ENCODE assay signal across 8 mouse cellular contexts in the genomic region with DNA sequence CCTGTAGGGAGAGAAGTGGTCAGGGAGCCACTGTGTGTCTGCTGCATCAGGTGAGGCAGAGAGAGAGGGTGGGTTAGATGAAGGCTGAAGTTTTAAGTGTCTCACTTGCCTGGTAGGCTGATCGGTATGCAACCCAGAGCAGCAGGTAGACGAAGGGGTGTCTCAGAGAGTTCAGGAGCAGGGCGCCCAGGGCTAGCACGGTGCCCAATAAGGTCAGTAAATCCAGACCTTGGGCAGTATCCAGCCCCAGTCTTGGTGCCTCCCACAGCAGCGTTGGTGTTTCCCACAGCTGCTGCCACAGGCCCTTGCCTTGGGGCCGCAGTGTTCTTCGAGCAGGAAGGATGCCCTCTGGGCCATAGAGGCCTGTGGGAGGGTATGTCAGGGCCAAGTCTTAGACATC. TPM values are rescaled to one million over a fixed set of nuclear protein-coding genes. Genes with fewer than 3 reads are reported as not detected.
A peak's percentile ranks its signal among the peaks of the same experiment; 100 is the strongest.
DNase-seq lines count a peak whose midpoint lies in the region; ATAC-seq and TF ChIP-seq lines count a peak whose summit lies in the region.

No protein-coding gene starts in this region.

- WGBS in heart, embryonic 10.5 days = 83% methylated on average over 7 of the region's 7 CpGs
- WGBS in forebrain, embryonic 15.5 days = 83% methylated on average over 7 of the region's 7 CpGs
- 76% methylated on average over 7 of the region's 7 CpGs for WGBS in liver, postnatal 0 days (ENCODE audit: insufficient replicate concordance)

- no peak for ATAC-seq in forebrain, embryonic 15.5 days (replicated peaks)
- no peak for ATAC-seq in liver, postnatal 0 days

- no peaks in the 10 kb centered on the region for H3K27me3 ChIP-seq in heart, embryonic 10.5 days (ENCODE audit: insufficient read depth, poor library complexity, severe bottlenecking)
- no peaks in the 10 kb centered on the region for H3K27me3 ChIP-seq in ES-Bruce4 (ENCODE audit: control insufficient read depth, insufficient read depth, low read length, poor library complexity, severe bottlenecking)
- H3K27me3 ChIP-seq in forebrain, embryonic 15.5 days = no peaks in the 10 kb centered on the region
- H3K27me3 ChIP-seq in liver, postnatal 0 days (ENCODE audit: insufficient read depth, low read length) = no peaks in the 10 kb centered on the region

- TF ChIP-seq EP300 in ES-Bruce4 (IDR thresholded peaks at IDR 0.05; ENCODE audit: insufficient read depth, low read depth, low read length) = no peak
- TF ChIP-seq EP300 in liver, postnatal 0 days (IDR thresholded peaks at IDR 0.05; ENCODE audit: low read depth) = no peak

- TF ChIP-seq CTCF in ES-Bruce4 (IDR thresholded peaks at IDR 0.05; ENCODE audit: low read depth, low read length) = no peak
- no peak for TF ChIP-seq CTCF in liver, postnatal 0 days (IDR thresholded peaks at IDR 0.05; ENCODE audit: low read depth)

- no peaks in the 10 kb centered on the region for H3K9me3 ChIP-seq in heart, embryonic 10.5 days
- no peaks in the 10 kb centered on the region for H3K9me3 ChIP-seq in ES-Bruce4 (replicated peaks; ENCODE audit: control insufficient read depth, insufficient read depth, low read length, poor library complexity, severe bottlenecking)
- H3K9me3 ChIP-seq in forebrain, embryonic 15.5 days = no peaks in the 10 kb centered on the region
- H3K9me3 ChIP-seq in liver, postnatal 0 days (ENCODE audit: low read length) = no peaks in the 10 kb centered on the region

- H3K36me3 ChIP-seq in heart, embryonic 10.5 days = peaks cover 51% of the 10 kb centered on the region
- peaks cover 4% of the 10 kb centered on the region; the same call in 1 of the 2 replicates for H3K36me3 ChIP-seq in ES-Bruce4 (ENCODE audit: control insufficient read depth, insufficient read depth, low read length, poor library complexity, severe bottlenecking)
- peaks cover 28% of the 10 kb centered on the region for H3K36me3 ChIP-seq in forebrain, embryonic 15.5 days
- H3K36me3 ChIP-seq in liver, postnatal 0 days (replicated peaks; ENCODE audit: insufficient read depth, low read length) = peaks cover 36% of the 10 kb centered on the region

- TF ChIP-seq POLR2A in ES-Bruce4 (IDR thresholded peaks at IDR 0.05; ENCODE audit: insufficient read depth, low read length) = no peak

- peaks cover 34% of the 10 kb centered on the region for H3K4me1 ChIP-seq in heart, embryonic 10.5 days
- H3K4me1 ChIP-seq in ES-Bruce4 (ENCODE audit: control insufficient read depth, insufficient read depth, low read length) = peaks cover 2% of the 10 kb centered on the region
- H3K4me1 ChIP-seq in forebrain, embryonic 15.5 days = peaks cover 37% of the 10 kb centered on the region
- H3K4me1 ChIP-seq in liver, postnatal 0 days (ENCODE audit: insufficient read depth) = peaks cover 21% of the 10 kb centered on the region

- H3K4me3 ChIP-seq in heart, embryonic 10.5 days = peak overlapping the region; percentile 77
- H3K4me3 ChIP-seq in ES-Bruce4 (ENCODE audit: low read depth, low read length) = peak overlapping the region; percentile 82
- H3K4me3 ChIP-seq in forebrain, embryonic 15.5 days = peak overlapping the region; percentile 62
- peak overlapping the region; percentile 91 for H3K4me3 ChIP-seq in liver, postnatal 0 days (ENCODE audit: low read depth, low read length)

- DNase-seq in heart, embryonic 10.5 days (ENCODE audit: low spot score) = no peak
- DNase-seq in heart, adult 9 months (ENCODE audit: low spot score in 2 of 2) = no peak
- peak; percentile 21 for DNase-seq in liver, postnatal 0 days
- DNase-seq in right cerebral cortex, adult 2 months (ENCODE audit: low spot score in 2 of 2) = no peak
- no peak for DNase-seq in cerebellum, adult 9-10 months
- no peak for DNase-seq in ovary, adult 18-20 months (ENCODE audit: low spot score)

- peak overlapping the region; percentile 84 for H3K4me2 ChIP-seq in forebrain, embryonic 15.5 days (replicated peaks)
- H3K4me2 ChIP-seq in liver, postnatal 0 days (ENCODE audit: low read depth, low read length) = peak overlapping the region; percentile 83

- peak overlapping the region; percentile 92 for H3K27ac ChIP-seq in heart, embryonic 10.5 days
- no peak overlapping the region for H3K27ac ChIP-seq in ES-Bruce4 (ENCODE audit: insufficient read depth, low read length)
- no peak overlapping the region for H3K27ac ChIP-seq in forebrain, embryonic 15.5 days (replicated peaks)
- no peak overlapping the region for H3K27ac ChIP-seq in liver, postnatal 0 days (ENCODE audit: low read depth)

- H3K9ac ChIP-seq in ES-Bruce4 (ENCODE audit: low read depth, poor library complexity, severe bottlenecking) = peak overlapping the region; percentile 84
- H3K9ac ChIP-seq in forebrain, embryonic 15.5 days (replicated peaks) = peak overlapping the region; percentile 73
- H3K9ac ChIP-seq in liver, postnatal 0 days (replicated peaks) = peak overlapping the region; percentile 81

RNA-seq across cellular contexts. Expression of a gene that starts 1.0 kb away (rescaled TPM):
- 51.5 and 55.2 TPM in 2 replicates for polyA plus RNA-seq in heart, embryonic 10.5 days (2016; fragmentation: Nextera tagmentation; extraction: Ambion mirVana)
- polyA plus RNA-seq in ES-Bruce4 (2011; ENCODE audit: insufficient read depth, insufficient read length, low read depth, missing spikeins) = 41.4 and 42.1 TPM in 2 replicates
- polyA plus RNA-seq in forebrain, embryonic 15.5 days (2015; fragmentation: Nextera tagmentation; extraction: Ambion mirVana) = 31.6 and 33.0 TPM in 2 replicates
- polyA plus RNA-seq in liver, postnatal 0 days (2015; fragmentation: Nextera tagmentation; extraction: Ambion mirVana) = 22.1 and 24.0 TPM in 2 replicates

RNA-seq across cellular contexts. Expression of a gene that starts 1.1 kb away (rescaled TPM):
- polyA plus RNA-seq in heart, embryonic 10.5 days (2016; fragmentation: Nextera tagmentation; extraction: Ambion mirVana) = 137 and 150 TPM in 2 replicates
- 164 and 173 TPM in 2 replicates for polyA plus RNA-seq in ES-Bruce4 (2011; ENCODE audit: insufficient read depth, insufficient read length, low read depth, missing spikeins)
- polyA plus RNA-seq in forebrain, embryonic 15.5 days (2015; fragmentation: Nextera tagmentation; extraction: Ambion mirVana) = 127 and 149 TPM in 2 replicates
- 59.4 and 59.8 TPM in 2 replicates for polyA plus RNA-seq in liver, postnatal 0 days (2015; fragmentation: Nextera tagmentation; extraction: Ambion mirVana)

RNA-seq across cellular contexts. Expression of a gene that starts 19.2 kb away (rescaled TPM):
- polyA plus RNA-seq in heart, embryonic 10.5 days (2016; fragmentation: Nextera tagmentation; extraction: Ambion mirVana) = 8.1 TPM in 2 replicates
- 11.0 and 12.0 TPM in 2 replicates for polyA plus RNA-seq in ES-Bruce4 (2011; ENCODE audit: insufficient read depth, insufficient read length, low read depth, missing spikeins)
- polyA plus RNA-seq in forebrain, embryonic 15.5 days (2015; fragmentation: Nextera tagmentation; extraction: Ambion mirVana) = 9.0 and 10.2 TPM in 2 replicates
- 9.1 and 10.1 TPM in 2 replicates for polyA plus RNA-seq in liver, postnatal 0 days (2015; fragmentation: Nextera tagmentation; extraction: Ambion mirVana)

RNA-seq across cellular contexts. Expression of a gene that starts 20.3 kb away (rescaled TPM):
- not detected in 2 replicates for polyA plus RNA-seq in heart, embryonic 10.5 days (2016; fragmentation: Nextera tagmentation; extraction: Ambion mirVana)
- polyA plus RNA-seq in ES-Bruce4 (2011; ENCODE audit: insufficient read depth, insufficient read length, low read depth, missing spikeins) = not detected in 2 replicates
- not detected in 2 replicates for polyA plus RNA-seq in forebrain, embryonic 15.5 days (2015; fragmentation: Nextera tagmentation; extraction: Ambion mirVana)
- polyA plus RNA-seq in liver, postnatal 0 days (2015; fragmentation: Nextera tagmentation; extraction: Ambion mirVana) = 22.9 and 27.0 TPM in 2 replicates

RNA-seq across cellular contexts. Expression of a gene that starts 22.4 kb away (rescaled TPM):
- polyA plus RNA-seq in heart, embryonic 10.5 days (2016; fragmentation: Nextera tagmentation; extraction: Ambion mirVana) = 1.3 and 1.4 TPM in 2 replicates
- not detected in 2 replicates for polyA plus RNA-seq in ES-Bruce4 (2011; ENCODE audit: insufficient read depth, insufficient read length, low read depth, missing spikeins)
- polyA plus RNA-seq in forebrain, embryonic 15.5 days (2015; fragmentation: Nextera tagmentation; extraction: Ambion mirVana) = 1.8 and 2.4 TPM in 2 replicates
- polyA plus RNA-seq in liver, postnatal 0 days (2015; fragmentation: Nextera tagmentation; extraction: Ambion mirVana) = 5.8 and 7.7 TPM in 2 replicates
